Comparison of ENCODE assay signal across 20 mouse cellular contexts in the genomic region with DNA sequence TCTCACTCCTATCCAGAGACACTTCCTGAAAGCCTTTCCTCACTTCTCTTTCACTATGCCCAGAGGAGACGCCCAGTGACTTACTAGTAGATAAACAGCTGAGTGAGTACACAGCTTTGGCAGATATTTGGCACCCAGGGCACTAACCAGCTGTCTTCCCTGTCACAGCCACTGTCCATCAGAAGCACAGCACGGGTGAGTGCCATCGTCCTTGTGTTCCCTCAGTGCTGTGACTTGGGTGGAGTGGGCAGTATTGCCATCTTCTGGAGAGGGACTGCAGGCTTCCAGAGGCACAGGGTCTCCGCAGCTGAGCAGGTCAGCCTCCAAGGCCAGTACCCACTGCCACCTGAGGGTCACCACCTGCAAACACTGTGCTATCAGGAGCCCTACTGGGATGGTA.
"Had no signal": no experiment of that assay in that cellular context is flagged by ENCODE, and none has a peak within 500 bp of the region (broad histone marks: within the 10 kb centered on the region; RNA-seq: fewer than 3 reads in every experiment).

No protein-coding gene starts in this region.

- H3K27ac ChIP-seq: intestine, embryonic 15.5 days; layer of hippocampus, adult 2 months; limb, embryonic 12.5 days; limb, embryonic 15.5 days; liver, embryonic 14.5 days; midbrain, embryonic 10.5 days; neural tube, embryonic 13.5 days had no signal

- DNase-seq: kidney, adult 11 months; kidney, adult 8-10 months; kidney, postnatal 25 days; layer of hippocampus, adult 9-11 months; liver, postnatal 0 days; lung, embryonic 14.5 days; lung, postnatal 36 days; midbrain, embryonic 14.5 days; thymus, adult 18-20 months; thymus, postnatal 36 days had no signal

- H3K27me3 ChIP-seq: intestine, embryonic 15.5 days had no signal

- H3K9me3 ChIP-seq: intestine, embryonic 15.5 days; limb, embryonic 12.5 days; limb, embryonic 15.5 days; megakaryocyte, embryonic 14.5 days; midbrain, embryonic 10.5 days; neural tube, embryonic 13.5 days had no signal

- H3K4me1 ChIP-seq: intestine, embryonic 15.5 days had no signal

- H3K4me3 ChIP-seq: intestine, embryonic 15.5 days; layer of hippocampus, adult 2 months; limb, embryonic 12.5 days; limb, embryonic 15.5 days; megakaryocyte, embryonic 14.5 days; midbrain, embryonic 10.5 days; neural tube, embryonic 13.5 days had no signal

- ATAC-seq: intestine, embryonic 15.5 days; liver, postnatal 0 days; lung, postnatal 0 days had no signal

- H3K36me3 ChIP-seq: intestine, embryonic 15.5 days; limb, embryonic 12.5 days; limb, embryonic 15.5 days; midbrain, embryonic 10.5 days; neural tube, embryonic 13.5 days had no signal

- H3K4me2 ChIP-seq: intestine, embryonic 15.5 days; limb, embryonic 12.5 days; limb, embryonic 15.5 days; liver, embryonic 11.5 days; lung, embryonic 14.5 days; neural tube, embryonic 13.5 days had no signal

- H3K9ac ChIP-seq: intestine, embryonic 15.5 days; limb, embryonic 12.5 days; limb, embryonic 15.5 days; liver, embryonic 14.5 days; liver, postnatal 0 days; lung, embryonic 14.5 days; neural tube, embryonic 13.5 days had no signal
